In genomic region chr5:21614299-21614698, GRCm38 (mm10) we compare ENCODE assay signal across 2 mouse cellular contexts. TPM values are rescaled to one million over a fixed set of nuclear protein-coding genes. Genes with fewer than 3 reads are reported as not detected.
"Had no signal": no experiment of that assay in that cellular context is flagged by ENCODE, and none has a peak within 500 bp of the region (broad histone marks: within the 10 kb centered on the region; RNA-seq: fewer than 3 reads in every experiment).

No protein-coding gene starts in this region.

RNA-seq across cellular contexts. Expression of gene Fbxl13, which starts 31.1 kb away (rescaled TPM):
- total RNA-seq: heart, adult 2 months; heart, postnatal 36 days had no signal
